Comparison of ENCODE assay signal across 11 mouse cellular contexts in genomic region chr12:72973161-72973560, GRCm38 (mm10). TPM values are rescaled to one million over a fixed set of nuclear protein-coding genes. Genes with fewer than 3 reads are reported as not detected.
DNase-seq lines count a peak whose midpoint lies in the region; ATAC-seq lines count a peak whose summit lies in the region.
"Had no signal": no experiment of that assay in that cellular context is flagged by ENCODE, and none has a peak within 500 bp of the region (broad histone marks: within the 10 kb centered on the region; RNA-seq: fewer than 3 reads in every experiment).

No protein-coding gene starts in this region.

- no peaks in the 10 kb centered on the region for H3K36me3 ChIP-seq in hindbrain, embryonic 10.5 days
- H3K36me3 ChIP-seq in hindbrain, embryonic 12.5 days, result no peaks in the 10 kb centered on the region
- H3K36me3 ChIP-seq: embryonic facial prominence, embryonic 12.5 days; liver, embryonic 13.5 days had no signal

- ATAC-seq in hindbrain, embryonic 12.5 days (ENCODE audit: low FRiP score), result no peak
- ATAC-seq in megakaryocyte-erythroid progenitor cell, adult 5-6 weeks (replicated peaks; ENCODE audit: low FRiP score, low TSS enrichment, poor library complexity, severe bottlenecking), result peak; percentile 57

- 15% methylated on average over 6 of the region's 6 CpGs for WGBS in hindbrain, embryonic 10.5 days
- WGBS in hindbrain, embryonic 12.5 days, result 11% methylated on average over 6 of the region's 6 CpGs

- no peaks in the 10 kb centered on the region for H3K9me3 ChIP-seq in hindbrain, embryonic 10.5 days
- H3K9me3 ChIP-seq in hindbrain, embryonic 12.5 days (replicated peaks), result no peaks in the 10 kb centered on the region
- H3K9me3 ChIP-seq: embryonic facial prominence, embryonic 12.5 days; liver, embryonic 13.5 days had no signal

- H3K27ac ChIP-seq in hindbrain, embryonic 10.5 days, result no peak overlapping the region
- H3K27ac ChIP-seq in hindbrain, embryonic 12.5 days, result no peak overlapping the region
- H3K27ac ChIP-seq: embryonic facial prominence, embryonic 12.5 days; liver, embryonic 13.5 days had no signal

- DNase-seq in hindbrain, embryonic 10.5 days (ENCODE audit: low spot score), result peak; percentile 33
- DNase-seq in CD8-positive naive resting alpha-beta T cell, adult 2 months (ENCODE audit: low read depth in 2 of 2, low spot score in 2 of 2), result peak; percentile 10 to 52
- peak; percentile 61 for DNase-seq in adipocyte (ENCODE audit: low spot score)
- DNase-seq in forelimb bud, embryonic 11.5 days (ENCODE audit: low read depth, low spot score), result peak; percentile 49
- peak; percentile 54 to 63 for DNase-seq in layer of hippocampus, postnatal 10 days (ENCODE audit: low spot score in 2 of 2)
- no peak for DNase-seq in spleen, postnatal 4 days (ENCODE audit: low spot score in 2 of 2)
- DNase-seq: liver, embryonic 13.5 days had no signal

- peaks cover 10% of the 10 kb centered on the region; the same call in 1 of the 2 replicates for H3K4me1 ChIP-seq in hindbrain, embryonic 10.5 days (replicated peaks)
- H3K4me1 ChIP-seq in hindbrain, embryonic 12.5 days, result no peaks in the 10 kb centered on the region; the same call in 1 of the 2 replicates

- no peak overlapping the region for H3K4me2 ChIP-seq in hindbrain, embryonic 12.5 days (replicated peaks)
- H3K4me2 ChIP-seq: embryonic facial prominence, embryonic 12.5 days; liver, embryonic 13.5 days had no signal

- no peak overlapping the region for H3K9ac ChIP-seq in hindbrain, embryonic 12.5 days
- H3K9ac ChIP-seq: embryonic facial prominence, embryonic 12.5 days; liver, embryonic 13.5 days had no signal

- H3K27me3 ChIP-seq in hindbrain, embryonic 10.5 days (ENCODE audit: insufficient read depth, poor library complexity, severe bottlenecking), result peaks cover 87% of the 10 kb centered on the region
- peaks cover 53% of the 10 kb centered on the region for H3K27me3 ChIP-seq in hindbrain, embryonic 12.5 days
- H3K27me3 ChIP-seq: embryonic facial prominence, embryonic 12.5 days; liver, embryonic 13.5 days had no signal

- H3K4me3 ChIP-seq in hindbrain, embryonic 10.5 days, result no peak overlapping the region
- no peak overlapping the region for H3K4me3 ChIP-seq in hindbrain, embryonic 12.5 days
- H3K4me3 ChIP-seq: embryonic facial prominence, embryonic 12.5 days; liver, embryonic 13.5 days had no signal

RNA-seq across cellular contexts. Expression of gene 4930447C04Rik, which starts 32.6 kb away (rescaled TPM):
- 2.0 and 2.3 TPM in 2 replicates for polyA plus RNA-seq in hindbrain, embryonic 10.5 days (2016; fragmentation: Nextera tagmentation; extraction: Ambion mirVana)
- 4.1 and 4.2 TPM in 2 replicates for polyA plus RNA-seq in hindbrain, embryonic 12.5 days (2016; fragmentation: Nextera tagmentation; extraction: Ambion mirVana)
- 1 to 10 TPM; 3.8 to 6.6 TPM for total RNA-seq in layer of hippocampus, postnatal 10 days (2021)
- total RNA-seq in megakaryocyte-erythroid progenitor cell, adult 5-6 weeks (2014; fragmentation: Nextera tagmentation), result 5.8 TPM in 1 of 2 replicates, not detected in the other
- 0.89 and 17.8 TPM in 2 replicates for total RNA-seq in megakaryocyte-erythroid progenitor cell, adult 5-6 weeks (2017)

RNA-seq across cellular contexts. Expression of gene Six6, which starts 33.5 kb away (rescaled TPM):
- 0.14 and 0.77 TPM in 2 replicates for polyA plus RNA-seq in hindbrain, embryonic 10.5 days (2016; fragmentation: Nextera tagmentation; extraction: Ambion mirVana)
- polyA plus RNA-seq in hindbrain, embryonic 12.5 days (2016; fragmentation: Nextera tagmentation; extraction: Ambion mirVana), result 0.17 TPM in 1 of 2 replicates, not detected in the other
- not detected for total RNA-seq in layer of hippocampus, postnatal 10 days (2021)
- total RNA-seq in megakaryocyte-erythroid progenitor cell, adult 5-6 weeks (2014; fragmentation: Nextera tagmentation), result not detected in 2 replicates
- not detected in 2 replicates for total RNA-seq in megakaryocyte-erythroid progenitor cell, adult 5-6 weeks (2017)
- polyA plus RNA-seq: liver, embryonic 13.5 days; stomach, embryonic 14.5 days had no signal

Comparison
In these comparisons a context has a peak if more than half of its experiments do, and no peak if none do; other contexts are left out.
1. DNase-seq: peak in hindbrain, embryonic 10.5 days (single experiment), CD8-positive naive resting alpha-beta T cell, adult 2 months (2 of 2), adipocyte (single experiment), forelimb bud, embryonic 11.5 days (single experiment) and layer of hippocampus, postnatal 10 days (2 of 2); none in spleen, postnatal 4 days (0 of 2).